Mouse (Mus musculus) heart, postnatal 36 days (tissue): ENCODE data around the gene Smarcd3. TPM values are rescaled to one million over a fixed set of nuclear protein-coding genes. Genes with fewer than 3 reads are reported as not detected.

Source experiments
- DNase-seq, 2 experiments: peaks; one replicate each; pipeline ENCODE4 v3.0.0; 2021 to 2022
- intact Hi-C: fragments of 180-260 bp; cut with DNase I; formaldehyde crosslinking; loops from one replicate; pipeline ENCODE4 v1.15.1; 2025
- total RNA-seq, 2 experiments: library from RNA; stranded (reverse); gene quantifications; 2 replicates each; pipeline ENCODE4 v1.2.3; 2021

The Smarcd3 gene
- total RNA-seq, 2 experiments from 2014 or later = 63.2 to 64.5 TPM

DNA sequence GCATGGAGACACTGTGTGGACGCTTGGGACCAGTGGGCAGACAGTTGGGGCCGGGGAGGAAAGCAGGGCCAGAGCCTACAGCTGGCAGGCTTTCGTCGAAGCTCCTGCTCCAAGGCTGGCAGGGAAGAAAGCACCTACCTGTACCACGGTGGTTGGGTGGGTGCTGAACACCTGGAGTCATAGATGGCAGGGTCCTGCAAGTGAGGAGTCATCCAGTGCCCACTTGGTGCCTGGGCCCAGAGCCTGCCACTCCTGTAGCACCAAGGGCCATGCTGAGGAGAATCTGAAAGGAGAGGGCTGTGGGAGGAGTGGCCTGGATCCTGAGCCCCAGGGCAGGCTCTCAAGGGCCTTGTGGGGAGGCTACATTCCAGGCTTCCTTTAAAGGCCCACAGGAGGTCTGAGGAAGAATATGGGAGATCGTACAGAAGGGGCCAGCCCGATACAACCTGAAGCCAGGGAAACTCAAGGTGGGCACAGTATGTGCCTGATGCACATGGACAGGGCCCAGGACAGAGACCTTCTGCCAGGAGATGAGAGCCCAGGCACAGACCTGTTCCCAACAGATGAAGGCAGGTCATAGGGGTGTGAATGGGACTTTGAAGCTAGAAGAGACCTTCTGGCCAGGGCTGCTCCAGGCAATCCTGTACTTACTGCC lies 1.7 kb downstream of the Smarcd3 start:
- intact Hi-C loops = no loop called here
- no peak for DNase-seq

DNA sequence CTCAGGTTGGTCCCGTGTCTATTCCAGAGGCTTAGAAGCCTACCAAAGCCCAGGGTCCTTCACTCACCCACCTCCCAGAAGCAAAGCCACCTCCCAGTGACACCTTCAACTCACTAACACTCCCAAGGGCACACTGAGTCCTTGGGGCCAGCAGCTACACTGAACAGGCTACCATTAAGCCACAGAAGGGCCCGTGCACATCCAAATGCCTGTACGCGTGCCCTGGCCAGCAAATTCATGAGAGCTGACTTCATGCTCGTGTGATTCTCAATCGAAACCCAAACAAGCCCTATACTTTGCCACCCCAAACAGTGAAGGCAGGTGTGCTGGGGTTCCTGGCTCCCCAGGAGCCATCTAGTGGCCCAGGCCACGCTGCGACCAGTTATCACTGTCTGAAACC lies 3.6 kb downstream of the Smarcd3 start:
- DNase-seq = no peak
- intact Hi-C loops = no loop called here

DNA sequence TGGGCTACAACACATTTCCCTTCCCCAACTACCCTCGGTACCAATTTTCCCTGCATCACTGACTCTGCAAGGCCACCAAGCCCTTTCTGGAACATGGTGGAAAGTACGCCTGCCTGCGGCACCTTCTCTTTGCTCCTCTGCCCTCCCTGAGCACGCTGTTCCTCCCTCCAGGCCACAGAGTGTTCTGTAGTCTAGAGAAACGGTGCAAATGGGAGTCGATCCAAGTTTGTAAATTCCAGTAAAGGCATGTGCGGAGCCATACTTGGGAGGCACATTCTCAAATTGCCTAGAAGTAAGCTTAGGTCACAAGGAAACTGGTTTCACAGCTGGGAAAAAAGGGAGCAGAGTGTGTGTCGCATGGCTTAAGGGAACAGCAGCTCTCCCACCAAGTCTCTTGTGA lies 4.1 kb downstream of the Smarcd3 start:
- intact Hi-C loops = no loop called here
- DNase-seq = no peak

DNA sequence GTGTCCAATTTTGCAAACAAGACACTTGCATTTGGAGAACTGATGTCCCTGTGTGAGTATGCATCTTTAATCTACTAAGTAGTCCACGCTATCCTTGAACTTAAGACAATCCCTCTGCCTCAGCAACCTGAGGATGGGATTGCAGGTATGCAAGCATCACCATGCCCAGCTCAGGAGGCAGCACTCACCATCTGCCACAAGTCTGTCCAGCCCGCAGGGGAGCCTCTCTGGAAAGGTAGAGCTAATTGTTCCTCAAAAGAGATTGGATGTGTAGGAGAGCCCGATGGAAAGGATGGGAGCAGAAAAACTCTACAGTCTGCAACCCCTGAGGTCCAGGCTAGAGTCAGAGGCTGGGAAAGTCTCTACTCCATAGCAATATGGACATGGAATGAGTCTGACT lies 5.3 kb downstream of the Smarcd3 start:
- intact Hi-C loops = no loop called here
- DNase-seq = no peak

DNA sequence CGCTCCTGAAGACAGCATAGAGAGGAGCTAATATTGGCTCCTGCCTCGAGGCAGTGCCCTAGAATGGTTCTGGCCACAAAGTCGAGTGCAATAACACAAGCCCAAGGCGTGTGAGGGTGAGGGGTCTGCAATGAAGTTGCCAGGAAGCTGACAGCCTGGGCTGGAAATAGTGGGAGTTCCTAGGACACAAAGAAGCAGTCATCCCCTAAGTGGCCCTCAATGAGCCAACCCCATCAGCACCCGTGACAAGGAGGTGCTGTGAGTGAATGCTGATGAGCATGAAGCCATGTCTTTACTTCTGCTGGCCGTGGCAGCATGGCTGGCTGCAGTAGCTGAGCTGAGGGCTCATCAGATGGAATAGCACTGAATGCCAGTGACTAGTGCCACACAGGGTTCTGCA lies 9.1 kb downstream of the Smarcd3 start:
- intact Hi-C loops = no loop called here
- no peak for DNase-seq

DNA sequence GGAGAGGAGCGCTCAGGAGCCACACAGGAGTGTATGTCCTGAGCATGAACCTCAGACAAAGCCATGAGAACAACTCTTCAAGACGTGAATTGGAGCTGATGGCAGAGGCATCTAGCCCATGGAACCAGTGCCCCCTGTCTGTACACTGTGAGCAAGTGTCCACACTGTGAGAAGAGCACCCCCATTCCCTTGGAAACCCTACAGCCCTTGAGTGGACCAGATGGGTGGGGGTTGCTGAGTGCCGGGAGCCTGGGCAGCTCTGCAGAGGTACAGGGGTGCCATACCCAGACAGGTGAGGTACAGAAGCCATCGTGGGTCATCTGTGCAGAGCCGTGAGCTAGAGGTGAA lies 11.9 kb downstream of the Smarcd3 start:
- intact Hi-C loops = no loop called here
- DNase-seq = no peak

DNA sequence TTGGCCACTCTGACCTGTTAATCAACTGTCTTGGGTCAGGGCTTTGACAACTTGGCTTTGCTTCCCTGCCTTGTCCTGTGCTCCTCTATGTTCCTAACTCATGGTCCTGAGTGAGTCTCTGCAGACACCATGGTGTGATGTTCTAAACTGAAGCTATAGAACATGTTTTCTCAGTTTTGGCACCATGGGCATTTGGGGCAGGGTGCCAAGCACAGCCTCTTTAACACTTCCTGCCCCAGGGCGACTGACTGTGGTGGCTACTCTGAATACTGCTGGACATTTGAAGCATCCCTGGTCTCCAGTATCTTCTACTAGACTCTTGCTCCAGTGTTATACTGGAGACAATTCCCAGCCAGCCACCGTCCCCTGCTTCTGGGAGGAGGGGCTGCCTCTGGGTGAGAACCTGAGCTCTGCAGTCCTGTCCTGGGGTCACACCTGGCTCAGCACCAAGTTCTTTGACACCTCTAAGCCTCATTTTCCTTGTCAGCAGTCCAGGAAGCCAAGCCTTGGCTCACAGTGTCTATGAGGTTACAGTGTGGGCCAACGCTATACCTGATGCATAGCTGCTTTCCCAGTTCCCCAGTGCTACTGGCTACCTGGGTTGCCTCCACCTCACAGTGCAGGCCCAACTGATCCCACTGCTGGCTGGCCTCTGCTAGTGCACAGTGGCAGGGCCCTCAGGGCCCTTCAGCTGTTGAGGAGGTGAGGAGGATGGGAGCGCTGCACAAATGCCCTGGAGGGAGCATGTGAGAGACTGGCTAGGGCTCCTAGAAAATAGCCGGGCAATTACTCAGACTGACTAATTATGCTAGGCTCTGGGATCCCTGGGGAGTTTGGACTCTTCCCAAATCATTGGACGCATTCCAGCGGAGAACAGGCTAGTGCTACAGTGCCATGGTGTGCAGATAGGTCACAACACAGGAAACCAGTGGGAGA lies 12.6 kb downstream of the Smarcd3 start:
- DNase-seq = peak in 1 of 2 experiments; percentile 24
- intact Hi-C loops = no loop called here

DNA sequence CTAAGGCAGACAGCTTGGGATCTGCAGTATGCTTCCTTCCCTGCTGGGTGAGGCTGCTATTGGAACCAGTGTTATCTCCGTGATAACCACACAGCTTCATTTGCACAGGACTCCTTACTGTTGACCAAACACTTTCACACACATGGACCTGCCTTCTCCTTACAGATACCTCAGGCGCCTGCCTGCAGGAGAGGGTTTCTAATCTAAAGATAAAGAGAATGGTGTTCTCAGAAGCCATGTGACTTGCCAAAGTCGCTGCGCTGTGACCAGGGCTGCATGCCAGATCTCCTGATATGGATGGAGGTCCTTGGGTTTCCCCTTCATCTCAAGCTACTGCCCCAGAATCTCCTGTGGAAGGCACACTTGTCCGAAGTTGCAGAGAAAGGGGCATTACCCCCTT lies 14.8 kb downstream of the Smarcd3 start:
- no peak for DNase-seq
- intact Hi-C loops = loop anchor here (2.0 kb wide), 1 partner anchor 43 kb away; no protein-coding TSS in a partner anchor

DNA sequence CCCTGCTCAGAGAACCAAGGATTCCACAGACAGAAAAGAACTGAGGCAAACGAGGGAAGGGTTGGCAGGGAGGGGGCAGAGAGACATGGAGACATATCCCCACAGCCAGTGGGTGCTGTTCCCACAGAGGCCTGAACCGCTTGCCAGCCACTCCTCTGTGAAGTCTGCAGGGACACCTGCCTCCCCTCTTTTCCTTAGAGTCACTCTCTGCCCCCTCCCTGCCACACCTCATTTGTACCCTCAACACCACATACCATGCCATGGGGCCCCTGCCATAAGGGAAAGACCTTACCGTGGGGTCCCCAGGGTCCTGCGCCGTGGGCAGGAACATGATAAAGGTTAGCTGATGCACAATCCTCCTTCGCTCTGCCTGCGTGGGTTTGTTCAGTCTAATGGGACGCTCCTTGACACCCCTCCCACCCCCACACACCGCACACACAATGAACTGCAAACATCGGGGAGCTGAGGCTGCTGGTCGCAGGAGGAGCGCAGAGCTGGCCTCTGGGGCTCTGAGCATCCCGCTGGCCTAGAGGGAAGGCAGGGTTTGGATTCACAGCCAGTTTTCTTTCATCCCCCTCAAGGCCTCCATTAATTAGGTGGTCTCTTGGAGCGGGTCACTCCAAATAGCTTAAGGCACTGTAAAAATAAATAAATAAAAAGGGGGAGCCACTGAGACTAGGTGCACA lies 18.1 kb downstream of the Smarcd3 start:
- intact Hi-C loops = no loop called here

DNA sequence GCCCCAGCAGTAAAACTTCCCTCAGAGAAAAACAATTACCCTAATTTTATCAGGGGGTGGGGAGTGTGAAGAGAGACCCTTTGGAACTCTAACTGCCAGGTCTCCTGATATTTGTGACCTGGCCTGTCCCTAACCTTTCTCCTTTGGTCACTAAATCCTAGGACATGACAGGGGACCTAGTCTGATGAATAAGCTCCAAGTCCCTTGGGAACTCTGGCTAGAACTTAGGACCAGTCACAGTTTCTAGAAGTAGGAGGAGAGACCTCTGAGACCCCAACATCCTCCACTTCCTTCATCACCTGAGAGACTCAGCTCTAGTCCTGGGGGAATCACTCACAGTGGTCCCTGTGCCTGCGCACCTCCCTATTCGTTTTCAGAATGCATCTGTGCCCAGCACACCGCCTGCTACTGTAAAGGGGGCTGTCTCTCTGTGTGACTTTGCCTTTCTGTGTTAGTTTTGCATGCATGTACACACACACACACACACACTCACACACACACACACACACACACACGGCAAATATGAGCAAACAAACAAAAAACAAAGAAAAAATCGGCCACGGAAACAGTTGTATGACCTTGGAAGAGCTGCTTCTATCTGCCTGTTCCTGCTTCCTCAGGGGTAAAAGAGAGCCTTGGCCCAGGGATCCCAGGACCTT lies 18.8 kb downstream of the Smarcd3 start:
- intact Hi-C loops = no loop called here
- DNase-seq = no peak

More for the DNA sequence above, 18.1 kb downstream of the Smarcd3 start:
- DNase-seq = no peak

DNA sequence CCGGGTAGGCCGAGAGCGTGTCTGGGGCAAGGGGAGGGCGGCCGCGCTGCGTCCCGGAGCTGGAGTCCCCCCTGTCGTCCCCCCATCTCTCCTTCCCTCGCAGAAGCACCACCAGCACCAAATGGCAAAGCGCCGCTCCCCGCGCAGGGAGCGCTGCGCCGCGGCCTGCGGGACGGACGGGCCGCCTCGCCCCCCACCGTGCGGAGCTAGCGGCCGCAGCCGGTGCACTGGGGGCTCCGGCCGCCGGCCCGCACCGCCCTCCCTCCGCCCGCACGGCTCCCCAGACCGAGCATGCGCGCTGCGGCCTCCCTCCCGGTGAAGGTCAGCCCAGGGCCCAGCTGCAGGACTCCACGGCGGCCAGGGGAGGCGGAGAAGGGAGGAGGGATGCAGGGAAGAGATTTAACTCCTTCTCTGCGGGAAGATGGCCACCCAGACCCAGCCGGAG lies 19.5 kb downstream of the Smarcd3 start:
- DNase-seq = peak; percentile 88 to 93
- intact Hi-C loops = loop anchor here (5.0 kb wide), 1 partner anchor 152 kb away; the partner anchor contains the start of gene Agap3

DNA sequence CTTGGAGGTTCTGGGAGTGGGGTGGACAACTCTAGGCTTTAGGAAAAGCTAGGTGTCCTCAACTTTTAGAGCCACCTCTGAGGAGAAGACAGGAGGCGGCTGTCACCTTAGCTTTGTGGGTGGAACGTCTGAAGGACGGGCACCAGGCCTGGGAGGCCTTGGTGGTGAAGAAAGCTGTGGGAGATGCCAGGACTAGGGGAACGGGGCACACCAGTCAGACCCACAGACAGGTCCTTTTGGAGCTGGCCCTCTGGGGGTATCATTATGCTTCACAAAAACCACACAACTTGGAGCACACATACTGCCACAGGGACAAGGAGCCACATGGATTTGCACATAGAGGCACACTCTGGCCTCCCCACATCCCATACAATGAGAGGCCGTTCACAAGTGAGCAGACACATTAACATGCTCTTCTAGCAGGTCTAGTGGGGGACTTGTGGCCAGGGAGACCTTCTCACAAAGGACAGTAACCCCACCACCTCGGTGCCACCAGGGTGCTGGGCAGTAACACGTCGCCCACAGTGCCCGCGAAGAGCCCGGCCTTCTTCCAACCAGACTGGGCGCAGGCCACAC lies 20.0 kb downstream of the Smarcd3 start:
- intact Hi-C loops = loop anchor here (5.0 kb wide), 1 partner anchor 152 kb away; the partner anchor contains the start of gene Agap3

DNA sequence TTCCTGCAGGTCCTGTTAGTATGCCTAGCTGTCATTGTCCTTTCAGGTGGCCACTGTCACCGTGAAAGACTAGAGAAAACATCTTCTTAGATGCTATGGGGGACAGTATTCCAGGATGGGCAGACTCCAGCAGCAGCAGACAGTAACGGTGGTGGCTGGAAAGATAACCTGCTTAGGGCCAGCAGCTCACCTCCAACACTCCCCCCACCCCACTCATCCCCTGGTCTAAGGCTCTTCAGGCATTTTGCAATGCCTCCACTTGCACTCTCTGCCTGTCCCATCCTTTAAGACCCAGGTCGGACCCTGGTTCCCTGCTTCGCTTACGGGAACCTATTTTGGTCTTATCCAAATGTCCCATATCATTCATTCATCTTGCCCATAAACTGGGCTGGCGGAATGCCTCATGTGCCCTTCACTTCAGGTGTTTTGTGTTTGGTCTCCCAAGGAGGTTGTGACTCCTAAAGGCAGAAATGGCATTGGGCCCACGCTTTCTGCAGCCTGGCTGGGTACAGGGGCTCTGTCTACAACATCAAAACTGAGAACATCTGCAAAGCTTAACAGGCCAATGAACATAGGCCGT lies 20.7 kb downstream of the Smarcd3 start:
- intact Hi-C loops = loop anchor here (5.0 kb wide), 1 partner anchor 151 kb away; the partner anchor contains the start of gene Agap3
- DNase-seq = peak in 1 of 2 experiments; percentile 22

More for the DNA sequence above, 20.0 kb downstream of the Smarcd3 start:
- no peak for DNase-seq

DNA sequence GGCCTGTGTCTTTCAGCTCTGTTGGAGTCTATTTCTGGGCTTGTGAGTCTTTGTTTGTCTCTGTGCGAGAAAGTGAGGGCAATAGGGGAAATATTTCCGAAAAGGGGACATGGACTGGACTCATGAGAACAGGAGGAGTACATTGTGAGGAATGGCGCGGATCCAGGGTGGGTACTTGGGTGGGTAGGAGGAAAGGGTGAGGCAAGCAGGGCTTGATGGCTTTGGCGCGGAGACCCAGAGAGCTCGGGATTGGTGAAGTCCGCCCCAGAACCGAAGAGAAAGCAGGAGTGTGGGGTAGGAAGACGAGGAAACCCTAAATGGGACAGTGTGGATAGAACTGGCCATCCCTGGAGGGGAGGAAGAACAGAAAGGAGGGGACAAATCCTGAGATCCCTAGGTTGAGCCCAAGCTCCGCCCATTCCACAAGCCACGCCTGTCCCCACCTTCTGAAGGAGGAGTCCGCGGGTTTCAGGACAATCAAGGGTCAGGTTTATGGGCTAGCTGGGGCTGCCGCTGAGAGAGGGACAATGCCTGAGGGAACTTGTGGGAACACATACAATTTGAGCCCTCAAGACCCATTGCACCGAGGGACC lies 21.4 kb downstream of the Smarcd3 start:
- intact Hi-C loops = loop anchor here (5.0 kb wide), 1 partner anchor 151 kb away; the partner anchor contains the start of gene Agap3

DNA sequence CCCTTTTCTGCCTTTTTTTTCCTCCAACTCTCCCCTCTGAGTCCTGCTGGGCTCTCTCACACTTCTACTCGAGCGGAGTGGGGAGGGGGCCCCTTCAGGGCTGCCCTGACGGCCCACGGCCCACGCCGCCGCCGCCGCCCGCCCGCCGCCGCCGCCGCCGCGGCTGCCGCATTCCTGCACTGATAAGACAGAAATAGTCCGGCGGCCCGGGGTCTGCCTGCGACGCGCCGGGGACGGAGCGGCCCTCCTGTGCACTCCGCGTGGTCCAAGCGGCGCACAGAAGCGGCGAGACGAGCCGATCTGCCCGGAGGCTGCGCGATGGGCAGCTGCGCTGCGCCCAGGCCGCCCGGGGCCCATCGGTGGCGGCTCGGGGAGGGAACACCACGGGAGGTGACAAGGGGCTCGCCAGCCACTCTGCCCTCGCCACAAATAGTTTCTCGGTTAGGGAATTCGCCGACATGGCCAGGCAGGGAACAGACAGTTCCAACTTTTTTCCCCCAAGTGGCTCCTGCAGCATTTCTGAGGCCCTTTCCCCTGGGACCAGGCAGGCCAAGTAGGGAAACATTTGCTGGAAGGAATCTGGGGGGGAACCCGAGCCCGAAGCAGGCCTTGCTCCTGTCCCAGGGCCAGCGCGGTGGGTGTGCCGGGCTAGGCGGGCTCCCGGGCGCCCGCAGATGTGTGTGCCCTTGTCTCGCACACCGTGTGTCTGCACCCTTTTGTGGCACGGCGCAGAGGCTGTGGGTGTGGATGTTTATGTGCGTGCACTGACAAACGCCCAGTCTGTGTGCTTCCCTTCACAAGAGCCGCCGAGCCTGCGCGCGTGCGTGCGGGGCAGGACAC lies 22.1 kb downstream of the Smarcd3 start:
- DNase-seq = peak; percentile 72 to 86
- intact Hi-C loops = loop anchor here (5.0 kb wide), 1 partner anchor 150 kb away; the partner anchor contains the start of gene Agap3

More for the DNA sequence above, 21.4 kb downstream of the Smarcd3 start:
- peak; percentile 89 to 91 for DNase-seq

DNA sequence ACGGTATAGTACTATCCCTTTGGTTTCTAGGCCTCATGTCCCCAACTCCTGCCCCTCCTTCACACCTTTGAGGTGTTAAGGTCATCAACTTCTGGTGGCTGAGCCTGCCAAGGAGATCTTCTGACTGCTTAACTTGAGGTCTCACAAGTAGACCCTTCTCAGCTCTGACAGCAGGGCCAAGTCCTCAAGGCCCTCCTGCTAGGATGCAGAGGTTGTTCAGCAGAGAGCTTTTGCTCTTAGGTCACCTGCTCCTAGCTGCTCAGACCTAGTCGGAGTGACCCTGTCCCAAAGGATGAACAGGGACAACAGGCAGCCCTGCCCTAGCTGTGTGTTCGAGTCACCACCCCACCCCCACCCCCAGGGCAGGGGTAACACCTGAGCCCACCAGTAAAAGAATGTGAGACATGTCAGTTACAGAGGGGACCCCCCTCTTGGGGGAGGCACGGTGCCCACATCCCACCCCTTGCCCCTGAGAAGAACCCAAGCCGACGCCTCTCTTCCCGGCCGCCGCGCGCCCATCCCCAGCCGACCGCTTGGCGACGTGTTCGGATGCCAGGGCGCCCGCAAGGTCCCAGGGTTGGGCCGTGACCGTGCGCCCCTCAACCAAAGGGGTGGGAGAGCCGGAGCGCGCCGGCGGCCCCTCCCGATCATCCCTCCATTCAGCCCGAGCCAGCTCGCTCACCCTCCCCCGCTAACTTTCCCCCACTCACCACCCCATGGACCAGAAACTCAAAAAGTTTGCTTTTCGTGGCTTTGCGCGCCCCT lies 23.0 kb downstream of the Smarcd3 start:
- DNase-seq = no peak
- intact Hi-C loops = loop anchor here (5.0 kb wide), 1 partner anchor 149 kb away; the partner anchor contains the start of gene Agap3

DNA sequence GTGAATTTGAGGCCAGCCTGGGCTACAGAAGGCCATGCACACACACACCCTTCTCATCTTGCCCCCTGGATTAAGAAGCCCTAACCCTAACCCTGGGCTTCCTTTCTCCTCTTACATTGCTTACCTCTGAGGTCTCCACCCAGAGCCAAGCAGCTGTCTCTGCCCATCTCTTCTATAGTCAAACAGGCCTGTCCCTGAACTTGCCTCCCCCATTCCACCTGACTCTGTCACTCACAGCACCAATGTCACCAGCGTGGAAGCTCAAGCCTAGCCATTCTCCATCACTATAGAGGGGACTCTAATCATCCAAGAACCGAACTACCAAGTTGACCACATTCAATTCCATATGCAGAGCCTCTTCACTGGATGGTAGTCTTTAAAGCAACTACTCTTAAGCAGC lies 24.0 kb downstream of the Smarcd3 start:
- DNase-seq = no peak
- intact Hi-C loops = loop anchor here (5.0 kb wide), 1 partner anchor 148 kb away; the partner anchor contains the start of gene Agap3
